Mouse (Mus musculus) effector memory CD4-positive, alpha-beta T cell, adult 5 months (primary cell): ENCODE measurements around the gene Adora2b. TPM values are rescaled to one million over a fixed set of nuclear protein-coding genes. Genes with fewer than 3 reads are reported as not detected.

Experiments used
- polyA plus RNA-seq: library from polyadenylated mRNA; unstranded; fragments of 100-300 nt; shearing (Covaris generic); gene quantifications from one replicate; pipeline ENCODE4 v1.2.1, GENCODE M21; 2017

Gene Adora2b
- not detected for polyA plus RNA-seq

GRCm38 (mm10) chr11:62248401-62249244, at the start of gene Adora2b:
Adora2b (plus strand) TSS chr11:62248984.

GRCm38 (mm10) chr11:62280675-62281600, 32.2 kb downstream of the Adora2b start, which contains the start of the genes Zswim7 and Ttc19:
Zswim7 (minus strand) TSS chr11:62281375.
Ttc19 (plus strand) TSS chr11:62281473.

Other genes with a start within 250 kb of the Adora2b start
- gene Zswim7, start 32.4 kb downstream of the Adora2b start, polyA plus RNA-seq = 9.9 TPM
- gene Ttc19, start 32.5 kb downstream of the Adora2b start, polyA plus RNA-seq = 47.6 TPM
- 9.1 TPM for gene Pigl, start 209.5 kb downstream of the Adora2b start, polyA plus RNA-seq
- 378 TPM for gene Ncor1, start 209.6 kb downstream of the Adora2b start, polyA plus RNA-seq